Mouse (Mus musculus) bone marrow, adult 2 months (tissue): ENCODE data around the gene Ghitm. TPM values are rescaled to one million over a fixed set of nuclear protein-coding genes. Genes with fewer than 3 reads are reported as not detected.
"Not testable (repeated sequence)": the region's sequence is repeated elsewhere in the genome, so short reads cannot be mapped to it uniquely, and the experiment has no call there.

Experiments
- H3K27ac ChIP-seq: fragments of 200-500 bp; 2 replicates; pipeline ENCODE4 v1.5.1; 2012; ENCODE audit warnings: low read depth, mild to moderate bottlenecking, control low read depth, inconsistent platforms, low read length; ENCODE audit not compliant: control insufficient read depth, poor library complexity, insufficient read depth
- H3K4me1 ChIP-seq: fragments of 200-500 bp; 2 replicates; pipeline ENCODE4 v1.6.1; 2011; ENCODE audit warnings: low read length; ENCODE audit not compliant: control insufficient read depth, insufficient read depth
- H3K4me3 ChIP-seq: fragments of 200-500 bp; replicated peaks from 2 replicates; pipeline ENCODE3; 2011; ENCODE audit warnings: mild to moderate bottlenecking, low read depth, low read length, control low read depth; ENCODE audit not compliant: control insufficient read depth
- CTCF ChIP-seq: fragments of 200-500 bp; IDR thresholded peaks from 2 replicates; pipeline ENCODE4 v1.5.1; 2011; ENCODE audit warnings: low read length, control low read depth; ENCODE audit not compliant: control insufficient read depth, insufficient read depth
- POLR2A ChIP-seq: fragments of 200-500 bp; IDR thresholded peaks from 2 replicates; pipeline ENCODE4 v1.6.1; 2011; ENCODE audit warnings: low read depth, mild to moderate bottlenecking, control low read depth, low read length, borderline replicate concordance; ENCODE audit not compliant: control insufficient read depth
- WGBS: fragments of 180-500 bp; shearing (Covaris S2); methylation state at CpG from one replicate; pipeline ENCODE4 v1.1.7; 2018; 5-methylcytosine and 5-hydroxymethylcytosine counted together
- polyA plus RNA-seq: library from polyadenylated mRNA; stranded (reverse); fragments of >200 nt; gene quantifications from 2 replicates; pipeline ENCODE4 v1.2.4, GENCODE M21; 2011; ENCODE audit warnings: low replicate concordance; ENCODE audit not compliant: missing spikeins, insufficient read depth, insufficient read length

Gene Ghitm
- polyA plus RNA-seq, 1 experiment: 95.7 TPM

GRCm38 (mm10) chr14:37139051-37139710 lies 4.1 kb upstream of the Ghitm start:
- Histone ChIP-seq H3K4me3 (no peak overlapping the region), H3K4me1 (no peaks in the 10 kb centered on the region; the same call in 1 of the 2 replicates), H3K27ac (no peak overlapping the region)
- TF ChIP-seq CTCF (no peak), POLR2A (no peak)
- WGBS: 80% methylated on average over 8 of the region's 8 CpGs

- not testable (repeated sequence) for H3K4me1 ChIP-seq, H3K27ac ChIP-seq, H3K4me3 ChIP-seq
- WGBS: 75% methylated on average over 2 of the region's 3 CpGs
These were observed 2.5 kb upstream of the Ghitm start for GRCm38 (mm10) chr14:37137596-37137995.

GRCm38 (mm10) chr14:37136110-37136509 lies 1.0 kb upstream of the Ghitm start:
- Histone ChIP-seq H3K27ac (no peak overlapping the region), H3K4me3 (no peak overlapping the region), H3K4me1 (no peaks in the 10 kb centered on the region; the same call in 1 of the 2 replicates)
- TF ChIP-seq CTCF: no peak
- no peak for TF ChIP-seq POLR2A
- WGBS: 72% methylated on average over 4 of the region's 4 CpGs

GRCm38 (mm10) chr14:37135671-37136070 lies 599 bp upstream of the Ghitm start:
- 2% methylated on average over 10 of the region's 10 CpGs for WGBS
- Histone ChIP-seq H3K4me3 (peak overlapping the region; percentile 94), H3K27ac (peak overlapping the region; percentile 66; the same call in 1 of the 2 replicates), H3K4me1 (no peaks in the 10 kb centered on the region; the same call in 1 of the 2 replicates)
- TF ChIP-seq POLR2A: no peak
- TF ChIP-seq CTCF: no peak

GRCm38 (mm10) chr14:37134304-37135126 lies 557 bp downstream of the Ghitm start:
- 1% methylated on average over 40 of the region's 40 CpGs for WGBS
- Histone ChIP-seq H3K4me3 (peak overlapping the region; percentile 94), H3K27ac (peak overlapping the region; percentile 84), H3K4me1 (no peaks in the 10 kb centered on the region; the same call in 1 of the 2 replicates)
- TF ChIP-seq POLR2A: no peak
- TF ChIP-seq CTCF: no peak

GRCm38 (mm10) chr14:37127652-37128051 lies 7.4 kb downstream of the Ghitm start:
- TF ChIP-seq POLR2A: no peak
- no peak; the same call in 1 of the 2 replicates for TF ChIP-seq CTCF
- H3K4me1 ChIP-seq: no peaks in the 10 kb centered on the region
- no peak overlapping the region for H3K27ac ChIP-seq
- WGBS: 56% methylated on average over 4 of the region's 4 CpGs
- H3K4me3 ChIP-seq: no peak overlapping the region

- no peak overlapping the region for H3K4me3 ChIP-seq
- no peaks in the 10 kb centered on the region for H3K4me1 ChIP-seq
- 88% methylated on average over 4 of the region's 4 CpGs for WGBS
- TF ChIP-seq POLR2A: no peak
- no peak for TF ChIP-seq CTCF
- no peak overlapping the region for H3K27ac ChIP-seq
These were observed 15.8 kb downstream of the Ghitm start for GRCm38 (mm10) chr14:37119233-37119632.

GRCm38 (mm10) chr14:37113922-37114321 lies 21.1 kb downstream of the Ghitm start, which contains the start of gene 2610528A11Rik:
TSS of gene 2610528A11Rik (minus strand) at chr14:37114022.
- H3K4me1 ChIP-seq: no peaks in the 10 kb centered on the region
- no peak for TF ChIP-seq CTCF
- no peak for TF ChIP-seq POLR2A
- H3K27ac ChIP-seq: no peak within 1 kb of the TSS
- 48% methylated on average over 3 of the region's 3 CpGs for WGBS
- no peak within 1 kb of the TSS for H3K4me3 ChIP-seq
